Mouse (Mus musculus) stomach, embryonic 15.5 days (tissue): Measurements from ENCODE around the gene Prep. TPM values are rescaled to one million over a fixed set of nuclear protein-coding genes. Genes with fewer than 3 reads are reported as not detected.

ENCODE experiments used
- ATAC-seq: fragments of 200-750 bp; cut with Nextera tagmentation; 2 replicates; pipeline ENCODE4 v1.8.0; 2017; ENCODE audit warnings: low read depth, moderate number of reproducible peaks, moderate TSS enrichment; ENCODE audit not compliant: insufficient read depth, low FRiP score
- H3K27ac ChIP-seq: fragments of 300-500 bp; sonication (generic); 2 replicates; pipeline ENCODE4 v1.5.1; 2015; ENCODE audit warnings: mild to moderate bottlenecking, inconsistent platforms
- H3K27me3 ChIP-seq: fragments of 300-500 bp; sonication (generic); replicated peaks from 2 replicates; pipeline ENCODE4 v1.6.1; 2015; ENCODE audit warnings: inconsistent platforms
- H3K36me3 ChIP-seq: fragments of 300-500 bp; sonication (generic); 2 replicates; pipeline ENCODE4 v1.6.1; 2015; ENCODE audit warnings: inconsistent platforms
- H3K4me1 ChIP-seq: fragments of 300-500 bp; sonication (generic); 2 replicates; pipeline ENCODE4 v1.6.1; 2015; ENCODE audit warnings: inconsistent platforms
- H3K4me2 ChIP-seq: fragments of 300-500 bp; sonication (generic); 2 replicates; pipeline ENCODE4 v1.6.1; 2015; ENCODE audit warnings: mild to moderate bottlenecking, inconsistent platforms
- H3K4me3 ChIP-seq: fragments of 300-500 bp; sonication (generic); replicated peaks from 2 replicates; pipeline ENCODE4 v1.5.1; 2015; ENCODE audit warnings: inconsistent platforms
- H3K9ac ChIP-seq: fragments of 300-500 bp; sonication (generic); 2 replicates; pipeline ENCODE4 v1.6.1; 2015; ENCODE audit warnings: inconsistent platforms
- H3K9me3 ChIP-seq: fragments of 300-500 bp; sonication (generic); 2 replicates; pipeline ENCODE4 v1.6.1; 2016; ENCODE audit warnings: inconsistent platforms
- WGBS: fragments of 180-500 bp; shearing (Covaris S2); methylation state at CpG from one replicate; pipeline ENCODE4 v1.1.7; 2015; 5-methylcytosine and 5-hydroxymethylcytosine counted together
- polyA plus RNA-seq: library from polyadenylated mRNA; unstranded; fragments of >200 nt; fragmentation: Nextera tagmentation; extraction: Ambion mirVana; gene quantifications from 2 replicates; pipeline ENCODE4 v1.2.1, GENCODE M21; 2015

Prep gene
- polyA plus RNA-seq, 1 experiment from 2014 or later, result 22.1 TPM

- no peak overlapping the region for H3K9ac ChIP-seq
- WGBS, result 78% methylated on average over 6 of the region's 6 CpGs
- no peak overlapping the region for H3K27ac ChIP-seq
- ATAC-seq, result no peak
- H3K27me3 ChIP-seq, result no peaks in the 10 kb centered on the region
- no peak overlapping the region for H3K4me3 ChIP-seq
- H3K4me2 ChIP-seq, result no peak overlapping the region
- no peaks in the 10 kb centered on the region for H3K36me3 ChIP-seq
- no peaks in the 10 kb centered on the region for H3K4me1 ChIP-seq
- H3K9me3 ChIP-seq, result no peaks in the 10 kb centered on the region
These were observed 8.6 kb upstream of the Prep start for GRCm38 (mm10) chr10:45058361-45058760.

- 66% methylated on average over 1 of the region's 1 CpGs for WGBS
- no peak overlapping the region for H3K4me3 ChIP-seq
- no peaks in the 10 kb centered on the region for H3K36me3 ChIP-seq
These were observed 6.2 kb upstream of the Prep start for GRCm38 (mm10) chr10:45060841-45061240.

DNA sequence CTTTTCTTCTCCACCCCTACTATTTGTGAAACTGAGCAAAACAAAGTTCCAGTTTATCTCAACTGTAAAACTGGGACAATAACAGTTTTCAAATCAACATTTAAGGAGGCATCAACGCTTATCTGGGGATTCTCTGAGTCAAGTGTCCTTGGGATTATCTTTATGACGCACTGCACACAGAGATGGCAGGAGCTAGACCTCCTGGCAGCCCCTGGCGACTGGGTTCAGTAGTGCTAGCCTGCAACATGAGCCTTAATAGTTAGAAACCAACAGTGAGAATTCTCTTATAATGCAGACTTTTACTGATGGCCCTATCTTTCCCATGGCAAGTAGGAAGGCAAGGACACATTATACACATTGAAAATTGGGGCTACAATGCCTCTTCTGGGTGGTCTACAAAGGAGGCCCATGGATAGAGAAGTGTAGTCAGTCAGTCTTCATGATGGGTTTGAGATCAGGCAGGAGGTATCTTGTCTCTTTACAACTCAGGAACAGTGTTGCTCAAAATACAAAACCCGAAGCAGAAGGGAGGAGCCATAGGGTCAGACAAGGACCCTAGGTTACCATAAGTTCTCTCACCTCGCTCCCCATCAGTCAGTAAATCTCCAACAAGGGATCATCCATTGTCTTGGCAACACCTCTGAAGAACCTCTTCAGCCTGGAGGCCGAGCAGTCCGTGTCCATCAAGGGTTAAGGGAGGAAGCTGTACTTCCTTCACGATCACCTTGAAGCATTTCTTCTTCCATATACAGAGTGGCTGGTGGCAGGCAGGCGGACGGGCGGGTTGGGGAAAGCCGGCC lies 672 bp upstream of the Prep start:
- H3K9me3 ChIP-seq, result no peaks in the 10 kb centered on the region
- no peak for ATAC-seq
- H3K27me3 ChIP-seq, result no peaks in the 10 kb centered on the region
- H3K4me3 ChIP-seq, result peak overlapping the region; percentile 98
- 10% methylated on average over 12 of the region's 12 CpGs for WGBS
- no peaks in the 10 kb centered on the region for H3K36me3 ChIP-seq
- H3K27ac ChIP-seq, result peak overlapping the region; percentile 84
- peak overlapping the region; percentile 73 for H3K4me2 ChIP-seq
- H3K4me1 ChIP-seq, result peaks cover 12% of the 10 kb centered on the region; the same call in 1 of the 2 replicates
- H3K9ac ChIP-seq, result peak overlapping the region; percentile 48

More at GRCm38 (mm10) chr10:45060841-45061240, 6.2 kb upstream of the Prep start:
- H3K27me3 ChIP-seq, result no peaks in the 10 kb centered on the region
- ATAC-seq, result no peak
- H3K9ac ChIP-seq, result no peak overlapping the region
- H3K9me3 ChIP-seq, result no peaks in the 10 kb centered on the region
- no peak overlapping the region for H3K27ac ChIP-seq
- peaks cover under 1% of the 10 kb centered on the region; the same call in 1 of the 2 replicates for H3K4me1 ChIP-seq
- no peak overlapping the region for H3K4me2 ChIP-seq

- WGBS, result under 1% methylated on average over 28 of the region's 28 CpGs
- H3K27ac ChIP-seq, result peak overlapping the region; percentile 88
- peak overlapping the region; percentile 98 for H3K4me3 ChIP-seq
- peak; percentile 9; the same call in 1 of the 2 replicates for ATAC-seq
- peak overlapping the region; percentile 73 for H3K4me2 ChIP-seq
- peak overlapping the region; percentile 59 for H3K9ac ChIP-seq
- H3K4me1 ChIP-seq, result peaks cover 12% of the 10 kb centered on the region; the same call in 1 of the 2 replicates
- H3K27me3 ChIP-seq, result no peaks in the 10 kb centered on the region
- no peaks in the 10 kb centered on the region for H3K36me3 ChIP-seq
- H3K9me3 ChIP-seq, result no peaks in the 10 kb centered on the region
These were observed 478 bp downstream of the Prep start for GRCm38 (mm10) chr10:45067436-45067925.

DNA sequence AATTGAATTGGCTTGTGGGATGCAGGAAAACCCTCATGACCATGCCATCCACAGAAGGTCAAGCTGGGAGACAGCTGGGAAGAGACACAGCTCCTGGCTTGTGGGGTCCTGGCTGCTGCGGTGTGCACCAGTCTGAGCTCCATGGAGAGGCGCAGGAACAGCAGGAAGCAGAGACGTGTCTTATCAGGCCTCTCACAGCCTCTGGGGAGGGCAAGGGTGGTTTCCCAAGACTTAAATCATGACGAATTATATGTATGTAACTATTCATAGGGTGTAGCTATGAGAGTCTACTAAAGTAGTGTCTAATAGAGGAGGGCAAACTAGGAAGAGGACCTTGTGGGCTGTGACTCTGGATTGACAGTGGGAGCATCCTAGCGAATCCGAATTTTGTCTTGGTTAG lies 2.6 kb downstream of the Prep start:
- H3K4me3 ChIP-seq, result no peak overlapping the region
- H3K27me3 ChIP-seq, result no peaks in the 10 kb centered on the region
- WGBS, result 66% methylated on average over 6 of the region's 6 CpGs
- H3K9me3 ChIP-seq, result no peaks in the 10 kb centered on the region
- no peak overlapping the region for H3K4me2 ChIP-seq
- H3K4me1 ChIP-seq, result peaks cover 12% of the 10 kb centered on the region; the same call in 1 of the 2 replicates
- ATAC-seq, result no peak
- no peaks in the 10 kb centered on the region for H3K36me3 ChIP-seq
- H3K27ac ChIP-seq, result no peak overlapping the region
- H3K9ac ChIP-seq, result no peak overlapping the region

- H3K27me3 ChIP-seq, result no peaks in the 10 kb centered on the region
- no peaks in the 10 kb centered on the region for H3K9me3 ChIP-seq
- H3K9ac ChIP-seq, result no peak overlapping the region
- H3K36me3 ChIP-seq, result no peaks in the 10 kb centered on the region
- H3K4me1 ChIP-seq, result peaks cover 12% of the 10 kb centered on the region; the same call in 1 of the 2 replicates
- ATAC-seq, result no peak
- WGBS, result 77% methylated on average over 5 of the region's 5 CpGs
- H3K4me3 ChIP-seq, result no peak overlapping the region
- H3K4me2 ChIP-seq, result no peak overlapping the region
- no peak overlapping the region for H3K27ac ChIP-seq
These were observed 3.4 kb downstream of the Prep start for GRCm38 (mm10) chr10:45070362-45070761.

GRCm38 (mm10) chr10:45070929-45071813 lies 4.2 kb downstream of the Prep start:
- no peaks in the 10 kb centered on the region for H3K9me3 ChIP-seq
- no peak overlapping the region for H3K27ac ChIP-seq
- H3K4me1 ChIP-seq, result peaks cover 8% of the 10 kb centered on the region; the same call in 1 of the 2 replicates
- ATAC-seq, result no peak
- no peaks in the 10 kb centered on the region for H3K27me3 ChIP-seq
- H3K4me3 ChIP-seq, result no peak overlapping the region
- no peak overlapping the region for H3K9ac ChIP-seq
- no peaks in the 10 kb centered on the region for H3K36me3 ChIP-seq
- 73% methylated on average over 13 of the region's 13 CpGs for WGBS
- no peak overlapping the region for H3K4me2 ChIP-seq

- H3K4me1 ChIP-seq, result 0 out of 2 replicates have a peak, but pooled peaks cover 6% of the 10 kb centered on the region
- no peak for ATAC-seq
- H3K36me3 ChIP-seq, result no peaks in the 10 kb centered on the region
- WGBS, result 92% methylated on average over 4 of the region's 4 CpGs
- H3K4me3 ChIP-seq, result no peak overlapping the region
- H3K9me3 ChIP-seq, result no peaks in the 10 kb centered on the region
- no peak overlapping the region for H3K9ac ChIP-seq
- no peak overlapping the region for H3K27ac ChIP-seq
- H3K27me3 ChIP-seq, result no peaks in the 10 kb centered on the region
- no peak overlapping the region for H3K4me2 ChIP-seq
These were observed 5.3 kb downstream of the Prep start for GRCm38 (mm10) chr10:45072339-45072738.

DNA sequence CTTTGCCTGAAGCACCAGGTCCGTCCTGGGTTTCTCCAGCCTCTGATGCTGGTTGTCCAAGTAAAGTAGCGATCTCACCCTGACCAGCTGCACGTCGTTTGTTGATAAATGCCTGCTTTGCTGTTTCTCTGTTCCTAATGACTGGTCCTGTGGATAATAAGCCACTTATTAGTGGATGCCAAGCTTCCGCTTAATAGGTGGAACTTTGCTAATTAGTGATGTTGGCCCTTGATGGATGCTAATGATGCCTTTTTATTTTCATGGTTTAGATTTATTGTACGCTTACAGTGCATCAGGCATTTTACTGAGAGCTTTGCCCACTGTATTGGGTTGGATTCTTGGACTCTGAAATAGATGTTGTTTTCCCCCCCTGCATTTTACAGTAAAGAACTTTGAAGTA lies 7.5 kb downstream of the Prep start:
- Histone ChIP-seq H3K4me3 (no peak overlapping the region), H3K27ac (no peak overlapping the region), H3K4me1 (0 out of 2 replicates have a peak, but pooled peaks cover 7% of the 10 kb centered on the region), H3K36me3 (no peaks in the 10 kb centered on the region), H3K9ac (no peak overlapping the region), H3K27me3 (no peaks in the 10 kb centered on the region), H3K9me3 (no peaks in the 10 kb centered on the region), H3K4me2 (no peak overlapping the region)
- ATAC-seq, result no peak
- 83% methylated on average over 6 of the region's 6 CpGs for WGBS

- Histone ChIP-seq H3K4me3 (no peak overlapping the region), H3K27ac (no peak overlapping the region), H3K9me3 (no peaks in the 10 kb centered on the region), H3K27me3 (no peaks in the 10 kb centered on the region), H3K4me1 (0 out of 2 replicates have a peak, but pooled peaks cover 10% of the 10 kb centered on the region), H3K4me2 (no peak overlapping the region), H3K9ac (no peak overlapping the region), H3K36me3 (no peaks in the 10 kb centered on the region)
- no peak for ATAC-seq
- 67% methylated on average over 5 of the region's 5 CpGs for WGBS
These were observed 8.6 kb downstream of the Prep start for GRCm38 (mm10) chr10:45075491-45076051.

- Histone ChIP-seq H3K4me2 (no peak overlapping the region), H3K36me3 (no peaks in the 10 kb centered on the region), H3K9me3 (no peaks in the 10 kb centered on the region), H3K27ac (no peak overlapping the region), H3K4me3 (no peak overlapping the region), H3K9ac (no peak overlapping the region), H3K27me3 (no peaks in the 10 kb centered on the region), H3K4me1 (0 out of 2 replicates have a peak, but pooled peaks cover 6% of the 10 kb centered on the region)
- 75% methylated on average over 10 of the region's 10 CpGs for WGBS
- ATAC-seq, result no peak
These were observed 9.6 kb downstream of the Prep start for GRCm38 (mm10) chr10:45076585-45076984.
